ENCODE assay signal across 19 mouse cellular contexts in the genomic region with DNA sequence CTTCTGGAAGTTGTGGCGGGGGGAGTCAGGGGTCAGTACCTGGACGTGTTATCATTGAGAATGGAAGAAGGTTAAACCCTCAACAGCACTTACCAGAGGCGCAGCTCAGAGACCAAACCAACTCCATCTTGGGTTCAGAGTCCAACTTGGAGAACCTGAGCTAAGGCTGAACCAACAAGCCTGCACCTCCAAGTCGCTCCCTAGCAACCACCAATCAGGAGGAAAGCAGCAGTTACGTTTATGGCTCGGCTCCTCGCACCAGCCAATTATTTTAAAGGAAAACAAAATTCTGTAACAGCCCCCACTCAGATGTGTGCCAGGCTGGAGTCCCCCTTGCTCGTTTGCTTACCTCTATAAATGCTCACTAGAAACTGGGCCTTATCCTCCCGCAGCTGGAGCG. TPM values are rescaled to one million over a fixed set of nuclear protein-coding genes. Genes with fewer than 3 reads are reported as not detected.
DNase-seq lines count a peak whose midpoint lies in the region; TF ChIP-seq lines count a peak whose summit lies in the region.
"Had no signal": no experiment of that assay in that cellular context is flagged by ENCODE, and none has a peak within 500 bp of the region (broad histone marks: within the 10 kb centered on the region; RNA-seq: fewer than 3 reads in every experiment).

No protein-coding gene starts in this region.

- TF ChIP-seq POLR2A in liver, adult 2 months (IDR thresholded peaks at IDR 0.05; ENCODE audit: extremely low read depth, insufficient read depth, low read length) = no peak
- no peak for TF ChIP-seq POLR2A in testis, adult 2 months (IDR thresholded peaks at IDR 0.05; ENCODE audit: control insufficient read depth, low read depth, low read length)

- peaks cover 27% of the 10 kb centered on the region for H3K4me1 ChIP-seq in liver, adult 2 months (ENCODE audit: control insufficient read depth, insufficient read depth, low read length)
- H3K4me1 ChIP-seq in testis, adult 2 months (ENCODE audit: control insufficient read depth, insufficient read depth, low read length) = peaks cover 7% of the 10 kb centered on the region
- H3K4me1 ChIP-seq: forebrain, embryonic 10.5 days; heart, embryonic 13.5 days; hindbrain, embryonic 12.5 days had no signal

- 88% methylated on average over 10 of the region's 10 CpGs for WGBS in liver, adult 2 months

- H3K36me3 ChIP-seq in liver, adult 2 months (ENCODE audit: control insufficient read depth, insufficient read depth, low read length) = no peaks in the 10 kb centered on the region
- H3K36me3 ChIP-seq in testis, adult 2 months (ENCODE audit: control insufficient read depth, insufficient read depth, low read length) = no peaks in the 10 kb centered on the region
- H3K36me3 ChIP-seq: embryonic facial prominence, embryonic 15.5 days; forebrain, embryonic 10.5 days; heart, embryonic 13.5 days; hindbrain, embryonic 12.5 days had no signal

- no peak for DNase-seq in liver, adult 2 months (ENCODE audit: extremely low read depth, low read depth, low spot score)
- no peak for DNase-seq in liver
- no peak for DNase-seq in testis, postnatal 14 days (ENCODE audit: low spot score)
- DNase-seq in ZHBTc4 (ENCODE audit: low read depth, low spot score) = peak; percentile 51
- DNase-seq in kidney, postnatal 25 days = no peak
- DNase-seq in heart, postnatal 25 days (ENCODE audit: low spot score) = no peak
- DNase-seq: adrenal gland, adult 2 months; adrenal gland, postnatal 25 days; cerebellum, adult 18-20 months; cerebellum, postnatal 10 days; embryo, embryonic 11 days; heart, postnatal 4 days had no signal

- no peaks in the 10 kb centered on the region for H3K27me3 ChIP-seq in liver, adult 2 months (ENCODE audit: control insufficient read depth, insufficient read depth, low read length)
- no peaks in the 10 kb centered on the region for H3K27me3 ChIP-seq in testis, adult 2 months (ENCODE audit: control insufficient read depth, insufficient read depth, low read length)
- H3K27me3 ChIP-seq: CH12.LX; embryonic facial prominence, embryonic 15.5 days; heart, embryonic 13.5 days; hindbrain, embryonic 12.5 days had no signal

- H3K4me3 ChIP-seq in liver, adult 2 months (ENCODE audit: insufficient read depth, low read depth, low read length) = no peak overlapping the region
- H3K4me3 ChIP-seq in testis, adult 2 months (ENCODE audit: control insufficient read depth, low read depth, low read length) = peak overlapping the region; percentile 56
- H3K4me3 ChIP-seq: embryonic facial prominence, embryonic 15.5 days; erythroblast, embryonic 14.5 days; forebrain, embryonic 10.5 days; heart, embryonic 13.5 days; hindbrain, embryonic 12.5 days had no signal

- no peak overlapping the region for H3K9ac ChIP-seq in liver, adult 2 months (ENCODE audit: low read depth, low read length)
- H3K9ac ChIP-seq: embryonic facial prominence, embryonic 15.5 days; heart, embryonic 13.5 days; hindbrain, embryonic 12.5 days had no signal

- peaks cover 18% of the 10 kb centered on the region for H3K79me2 ChIP-seq in liver, adult 2 months (ENCODE audit: control insufficient read depth, insufficient read depth, low read length)

- no peak for TF ChIP-seq CTCF in liver, adult 2 months (IDR thresholded peaks at IDR 0.05; ENCODE audit: low read depth, low read length)
- no peak for TF ChIP-seq CTCF in testis, adult 2 months (IDR thresholded peaks at IDR 0.05; ENCODE audit: control insufficient read depth, insufficient read depth, insufficient replicate concordance, low read depth, low read length)

- peak overlapping the region; percentile 97 for H3K27ac ChIP-seq in liver, adult 2 months (replicated peaks; ENCODE audit: insufficient read depth, low read depth, low read length)
- H3K27ac ChIP-seq in testis, adult 2 months (ENCODE audit: control insufficient read depth, insufficient read depth, low read depth, low read length) = no peak overlapping the region; the same call in 1 of the 2 replicates
- H3K27ac ChIP-seq: embryonic facial prominence, embryonic 15.5 days; forebrain, embryonic 10.5 days; heart, embryonic 13.5 days; hindbrain, embryonic 12.5 days had no signal

- intact Hi-C loops in heart, postnatal 25 days (cut with DNase I) = no loop called here

RNA-seq across cellular contexts. Expression of a gene that starts 44.2 kb away (rescaled TPM):
- 46.3 and 47.7 TPM in 2 replicates for total RNA-seq in liver, adult 2 months (2014; rRNA removed)
- polyA plus RNA-seq in liver, adult 2 months (2012; rRNA removed) = 17.0 and 21.2 TPM in 2 replicates
- polyA plus RNA-seq in testis, adult 2 months (2012; rRNA removed) = 1.4 and 1.5 TPM in 2 replicates
- 1 to 10 TPM; 4.6 to 5.3 TPM for total RNA-seq in heart, postnatal 25 days (2021)
